Mouse (Mus musculus) myocyte (in vitro differentiated cells): Measurements from ENCODE around the gene Lrrk2. TPM values are rescaled to one million over a fixed set of nuclear protein-coding genes. Genes with fewer than 3 reads are reported as not detected.
A peak's percentile ranks its signal among the peaks of the same experiment; 100 is the strongest.

ENCODE experiments used
- H3K27me3 ChIP-seq: one replicate; pipeline ENCODE4 v1.6.1; 2011; ENCODE audit not compliant: control insufficient read depth, insufficient read depth, insufficient read length
- H3K36me3 ChIP-seq: one replicate; pipeline ENCODE4 v1.6.1; 2011; ENCODE audit not compliant: control insufficient read depth, insufficient read depth
- H3K4me2 ChIP-seq: one replicate; pipeline ENCODE4 v1.6.1; 2011; ENCODE audit warnings: low read depth, control low read depth
- H3K4me3 ChIP-seq: one replicate; pipeline ENCODE4 v1.5.1; 2011; ENCODE audit warnings: mild to moderate bottlenecking, control low read depth, moderate library complexity
- H3K79me2 ChIP-seq: one replicate; pipeline ENCODE4 v1.6.1; 2011; ENCODE audit not compliant: control insufficient read depth, insufficient read depth
- H3ac ChIP-seq: one replicate; pipeline ENCODE4 v1.6.1; 2011; ENCODE audit not compliant: control insufficient read depth, insufficient read length
- CEBPB ChIP-seq: IDR thresholded peaks from 2 replicates; pipeline ENCODE4 v1.6.1; 2011; ENCODE audit warnings: mild to moderate bottlenecking, moderate library complexity; ENCODE audit not compliant: poor library complexity, insufficient read depth, severe bottlenecking
- E2F4 ChIP-seq: IDR thresholded peaks from one replicate; pipeline ENCODE4 v1.6.1; 2011; ENCODE audit warnings: mild to moderate bottlenecking, control low read depth, moderate library complexity; ENCODE audit not compliant: insufficient read depth
- MAX ChIP-seq: IDR thresholded peaks from one replicate; pipeline ENCODE4 v1.6.1; 2011; ENCODE audit warnings: low read depth, mild to moderate bottlenecking, control low read depth
- MYOD1 ChIP-seq, 3 experiments: IDR thresholded peaks; one replicate each; pipeline ENCODE4 v1.6.1; 2011; ENCODE audit warnings: control low read depth in 2 of 3, low read depth in 2 of 3, mild to moderate bottlenecking in 2 of 3, moderate library complexity in 1 of 3; ENCODE audit not compliant: insufficient read length in 2 of 3, control insufficient read depth in 1 of 3
- MYOG ChIP-seq, 3 experiments: IDR thresholded peaks; one replicate each; pipeline ENCODE4 v1.6.1; 2011; ENCODE audit warnings: control low read depth in 2 of 3, low read depth in 2 of 3, mild to moderate bottlenecking in 2 of 3; ENCODE audit not compliant: insufficient read length in 2 of 3, control insufficient read depth in 1 of 3, insufficient read depth in 1 of 3
- POLR2A ChIP-seq: IDR thresholded peaks from one replicate; pipeline ENCODE4 v1.6.1; 2011; ENCODE audit warnings: low read depth, mild to moderate bottlenecking, control low read depth, moderate library complexity; ENCODE audit not compliant: insufficient read length
- POLR2AphosphoS2 ChIP-seq: IDR thresholded peaks from one replicate; pipeline ENCODE4 v1.6.1; 2011; ENCODE audit warnings: low read depth, control low read depth; ENCODE audit not compliant: insufficient read length
- REST ChIP-seq: IDR thresholded peaks from one replicate; pipeline ENCODE4 v1.6.1; 2011; ENCODE audit warnings: mild to moderate bottlenecking, control low read depth, moderate library complexity; ENCODE audit not compliant: insufficient read depth, insufficient read length
- SRF ChIP-seq: IDR thresholded peaks from one replicate; pipeline ENCODE4 v1.6.1; 2011; ENCODE audit warnings: low read depth; ENCODE audit not compliant: control insufficient read depth, insufficient read length
- TCF12 ChIP-seq: IDR thresholded peaks from one replicate; pipeline ENCODE4 v1.6.1; 2011; ENCODE audit warnings: mild to moderate bottlenecking, control low read depth; ENCODE audit not compliant: poor library complexity, insufficient read depth, severe bottlenecking
- TCF3 ChIP-seq: IDR thresholded peaks from one replicate; pipeline ENCODE4 v1.6.1; 2011; ENCODE audit warnings: low read depth, control low read depth; ENCODE audit not compliant: insufficient read length
- USF1 ChIP-seq: IDR thresholded peaks from one replicate; pipeline ENCODE4 v1.6.1; 2011; ENCODE audit warnings: low read depth, mild to moderate bottlenecking, control low read depth, moderate library complexity
- polyA plus RNA-seq: library from polyadenylated mRNA; unstranded; fragments of >200 nt; fragmentation: generic; extraction: Trizol; gene quantifications from one replicate; pipeline ENCODE4 v1.2.1, GENCODE M21; 2012; ENCODE audit warnings: missing spikeins

Gene Lrrk2
- polyA plus RNA-seq, 1 experiment, result 9.2 TPM

DNA sequence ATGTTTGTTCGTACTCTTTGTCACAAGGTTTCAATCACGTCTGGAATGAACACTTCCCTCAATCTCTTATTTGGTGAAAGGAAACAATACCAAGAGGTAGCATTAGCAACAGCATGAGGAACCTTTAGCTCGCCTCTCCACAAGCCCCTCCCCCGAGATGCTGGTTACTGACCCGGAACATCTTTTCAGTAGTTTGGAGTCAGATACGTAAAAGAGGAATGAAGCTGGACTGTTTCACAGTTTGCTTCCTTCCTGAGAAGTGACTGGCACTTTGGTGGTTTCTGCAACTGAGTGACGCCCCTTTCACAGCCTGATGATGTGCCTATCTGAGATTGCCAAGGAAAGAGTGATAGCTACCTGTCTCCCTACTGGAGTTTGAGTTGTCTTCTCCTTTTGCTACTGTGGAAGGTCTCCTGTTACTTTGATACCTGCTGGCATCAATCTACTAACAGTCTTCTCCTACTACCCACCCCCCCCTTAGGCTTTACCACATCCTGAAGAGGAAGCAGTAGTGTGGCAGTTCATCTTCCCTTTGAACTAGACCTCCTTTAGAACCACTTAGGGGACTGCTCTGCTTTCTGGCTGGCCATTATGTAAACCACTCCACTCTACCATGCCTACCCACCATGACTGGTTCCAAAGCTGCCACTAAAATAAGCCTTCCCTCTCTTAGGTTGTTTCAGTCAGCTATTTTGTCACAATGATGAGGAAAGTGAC is 29.2 kb upstream of the Lrrk2 start:
- Histone ChIP-seq H3K4me2 (no peak overlapping the region), H3K79me2 (no peaks in the 10 kb centered on the region), H3ac (no peak overlapping the region), H3K4me3 (no peak overlapping the region), H3K36me3 (no peaks in the 10 kb centered on the region), H3K27me3 (no peaks in the 10 kb centered on the region)
- TF ChIP-seq MYOG (IDR thresholded peaks at IDR 0.05; ENCODE audit: control insufficient read depth in 1 of 3, insufficient read depth in 1 of 3, insufficient read length in 2 of 3, low read depth in 2 of 3) (no peak), E2F4 (no peak), USF1 (no peak)

GRCm38 (mm10) chr15:91650270-91650669 is 22.7 kb upstream of the Lrrk2 start:
- TF ChIP-seq E2F4, result no peak
- TF ChIP-seq TCF12, result no peak
- TF ChIP-seq POLR2A, result no peak
- TF ChIP-seq CEBPB, result no peak
- TF ChIP-seq MYOG (IDR thresholded peaks at IDR 0.05; ENCODE audit: control insufficient read depth in 1 of 3, insufficient read depth in 1 of 3, insufficient read length in 2 of 3, low read depth in 2 of 3), result no peak
- Histone ChIP-seq H3ac (no peak overlapping the region), H3K36me3 (no peaks in the 10 kb centered on the region), H3K4me2 (no peak overlapping the region), H3K4me3 (no peak overlapping the region), H3K27me3 (no peaks in the 10 kb centered on the region), H3K79me2 (no peaks in the 10 kb centered on the region)

- H3ac ChIP-seq, result no peak overlapping the region
- H3K79me2 ChIP-seq, result no peaks in the 10 kb centered on the region
- TF ChIP-seq SRF (no peak), MAX (no peak), REST (no peak), E2F4 (no peak), TCF12 (no peak), MYOG (IDR thresholded peaks at IDR 0.05; ENCODE audit: control insufficient read depth in 1 of 3, insufficient read depth in 1 of 3, insufficient read length in 2 of 3, low read depth in 2 of 3) (no peak), POLR2AphosphoS2 (no peak), USF1 (no peak), TCF3 (no peak), POLR2A (no peak), CEBPB (no peak), MYOD1 (IDR thresholded peaks at IDR 0.05; ENCODE audit: control insufficient read depth in 1 of 3, insufficient read length in 2 of 3, low read depth in 2 of 3) (no peak)
- H3K36me3 ChIP-seq, result no peaks in the 10 kb centered on the region
- no peaks in the 10 kb centered on the region for H3K27me3 ChIP-seq
- H3K4me3 ChIP-seq, result no peak overlapping the region
- peak overlapping the region; percentile 62 for H3K4me2 ChIP-seq
These were observed 21.5 kb upstream of the Lrrk2 start for GRCm38 (mm10) chr15:91651493-91651892.

GRCm38 (mm10) chr15:91658227-91658626 is 14.7 kb upstream of the Lrrk2 start:
- no peaks in the 10 kb centered on the region for H3K27me3 ChIP-seq

More at GRCm38 (mm10) chr15:91658227-91658626, 14.7 kb upstream of the Lrrk2 start:
- Histone ChIP-seq H3K36me3 (no peaks in the 10 kb centered on the region), H3K4me3 (no peak overlapping the region), H3K4me2 (no peak overlapping the region), H3K79me2 (no peaks in the 10 kb centered on the region), H3ac (no peak overlapping the region)
- no peak for TF ChIP-seq CEBPB
- TF ChIP-seq POLR2A, result no peak
- no peak for TF ChIP-seq POLR2AphosphoS2
- no peak for TF ChIP-seq MAX
- no peak for TF ChIP-seq SRF
- TF ChIP-seq REST, result no peak
- TF ChIP-seq TCF3, result no peak
- no peak for TF ChIP-seq E2F4
- TF ChIP-seq TCF12, result no peak
- TF ChIP-seq MYOD1 (IDR thresholded peaks at IDR 0.05; ENCODE audit: control insufficient read depth in 1 of 3, insufficient read length in 2 of 3, low read depth in 2 of 3), result no peak
- TF ChIP-seq MYOG (IDR thresholded peaks at IDR 0.05; ENCODE audit: control insufficient read depth in 1 of 3, insufficient read depth in 1 of 3, insufficient read length in 2 of 3, low read depth in 2 of 3), result no peak
- TF ChIP-seq USF1, result no peak
